Mouse (Mus musculus): ENCODE measurements around the gene Vopp1. TPM values are rescaled to one million over a fixed set of nuclear protein-coding genes. Genes with fewer than 3 reads are reported as not detected.

Vopp1 gene
- polyA plus RNA-seq, 1 experiment from 2014 or later = 243 TPM

- 84% methylated on average over 1 of the region's 1 CpGs for WGBS
- Histone ChIP-seq H3K4me3 (no peak overlapping the region), H3K9ac (no peak overlapping the region), H3K27ac (no peak overlapping the region), H3K4me1 (no peaks in the 10 kb centered on the region), H3K9me3 (no peaks in the 10 kb centered on the region), H3K4me2 (no peak overlapping the region), H3K36me3 (replicated peaks) (0 out of 2 replicates have a peak, but pooled peaks cover 5% of the 10 kb centered on the region), H3K27me3 (replicated peaks) (no peaks in the 10 kb centered on the region)
- ATAC-seq (replicated peaks) = no peak
Observed at GRCm38 (mm10) chr6:57770467-57771190, 54.3 kb downstream of the Vopp1 start.

DNA sequence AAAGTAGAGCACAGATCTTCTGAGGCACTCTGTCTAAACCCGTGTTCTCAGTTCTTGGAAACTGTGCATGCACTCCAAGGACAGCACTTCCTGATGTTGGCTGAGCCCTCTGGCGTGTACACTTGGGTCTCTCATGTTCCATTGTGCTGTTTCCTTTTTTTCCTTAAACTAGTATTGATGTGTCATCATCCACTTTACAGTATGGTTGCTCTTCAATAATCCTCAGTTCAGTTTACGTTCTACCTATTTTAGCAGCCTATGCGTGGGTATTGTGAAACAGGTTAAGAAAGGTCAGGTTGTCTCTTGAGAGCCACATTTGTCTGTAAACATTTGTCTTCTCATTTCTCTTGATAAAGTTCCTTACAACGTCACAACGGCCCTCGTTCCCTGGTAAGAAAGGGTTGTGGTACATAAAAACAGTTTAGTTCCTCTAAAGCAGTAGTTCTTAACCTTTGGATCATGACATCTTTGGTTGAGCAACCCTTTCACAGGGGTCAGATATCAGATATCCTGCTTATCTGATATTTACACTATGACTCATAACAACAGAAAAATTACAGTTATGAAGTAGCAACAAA is 55.9 kb downstream of the Vopp1 start:
- ATAC-seq (replicated peaks) = no peak
- Histone ChIP-seq H3K9me3 (no peaks in the 10 kb centered on the region), H3K9ac (no peak overlapping the region), H3K27me3 (replicated peaks) (no peaks in the 10 kb centered on the region), H3K27ac (no peak overlapping the region), H3K4me1 (no peaks in the 10 kb centered on the region), H3K4me3 (no peak overlapping the region), H3K4me2 (no peak overlapping the region), H3K36me3 (replicated peaks) (0 out of 2 replicates have a peak, but pooled peaks cover 5% of the 10 kb centered on the region)
- WGBS = 92% methylated on average over 7 of the region's 7 CpGs

DNA sequence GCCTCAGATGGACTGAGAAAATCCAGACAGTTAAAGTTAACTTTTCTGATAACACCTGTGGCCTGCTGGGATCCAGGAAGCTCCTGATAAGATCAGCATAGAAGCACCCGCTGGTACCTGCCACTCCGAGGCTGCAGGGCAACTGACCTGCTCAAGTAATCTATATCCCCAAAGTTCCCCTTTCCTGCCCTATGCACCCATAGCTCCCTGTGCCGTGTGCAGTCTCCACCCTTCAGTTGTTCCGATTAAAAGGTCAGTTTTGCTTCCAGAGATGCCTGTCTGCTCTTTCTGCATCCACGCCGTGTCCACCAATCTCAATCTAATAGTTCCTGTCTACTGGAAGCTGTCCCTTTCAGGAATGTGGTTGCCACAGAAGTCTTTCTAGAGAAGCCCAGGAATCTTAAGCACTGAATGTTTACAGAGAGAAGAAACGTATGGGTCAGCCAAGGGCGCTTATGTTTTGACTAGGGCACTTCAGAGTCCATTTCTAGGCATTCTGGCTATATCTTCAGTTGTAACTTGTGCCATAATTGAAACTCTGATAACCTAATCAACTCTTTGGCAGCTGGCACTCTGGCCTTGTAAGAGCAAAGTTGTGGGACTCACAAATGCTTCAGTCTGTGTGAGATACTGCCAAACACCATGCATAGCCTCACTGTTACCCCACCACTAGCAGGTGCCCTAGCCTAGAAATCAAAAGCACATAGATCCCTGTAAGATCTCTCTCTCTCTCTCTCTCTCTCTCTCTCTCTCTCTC is 57.7 kb downstream of the Vopp1 start:
- Histone ChIP-seq H3K9ac (no peak overlapping the region), H3K4me3 (no peak overlapping the region), H3K9me3 (no peaks in the 10 kb centered on the region), H3K4me2 (no peak overlapping the region), H3K36me3 (replicated peaks) (0 out of 2 replicates have a peak, but pooled peaks cover under 1% of the 10 kb centered on the region), H3K27me3 (replicated peaks) (no peaks in the 10 kb centered on the region), H3K27ac (no peak overlapping the region), H3K4me1 (no peaks in the 10 kb centered on the region)
- ATAC-seq (replicated peaks) = no peak
- WGBS = 84% methylated on average over 8 of the region's 8 CpGs

DNA sequence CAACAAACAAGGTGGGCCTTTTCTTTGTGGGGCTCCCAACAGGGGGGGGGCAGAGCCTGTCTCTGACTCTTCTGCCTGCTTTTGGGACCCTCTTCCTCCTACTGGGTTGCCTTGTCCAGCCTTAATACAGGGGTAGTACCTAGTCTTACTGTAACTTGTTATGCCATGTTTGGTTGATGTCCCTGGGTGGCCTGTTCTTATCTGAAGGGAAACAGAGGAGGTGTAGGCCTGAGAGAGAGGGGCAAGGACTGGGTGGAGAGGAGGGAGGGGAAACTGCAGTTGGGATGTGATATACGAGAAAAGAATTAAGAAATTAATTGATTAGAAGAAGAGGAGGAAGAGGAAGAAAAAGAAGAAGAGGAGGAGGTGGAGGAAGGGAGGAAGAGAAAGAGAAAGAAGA is 58.7 kb downstream of the Vopp1 start:
- WGBS = 97% methylated on average over 1 of the region's 1 CpGs
- no peaks in the 10 kb centered on the region for H3K4me1 ChIP-seq
- H3K4me2 ChIP-seq = no peak overlapping the region
- no peaks in the 10 kb centered on the region for H3K9me3 ChIP-seq
- no peak for ATAC-seq (replicated peaks)
- H3K27ac ChIP-seq = no peak overlapping the region
- H3K36me3 ChIP-seq (replicated peaks) = 0 out of 2 replicates have a peak, but pooled peaks cover 3% of the 10 kb centered on the region
- H3K27me3 ChIP-seq (replicated peaks) = no peaks in the 10 kb centered on the region
- H3K4me3 ChIP-seq = no peak overlapping the region
- no peak overlapping the region for H3K9ac ChIP-seq

GRCm38 (mm10) chr6:57765095-57765878 is 59.7 kb downstream of the Vopp1 start:
- Histone ChIP-seq H3K27me3 (replicated peaks) (no peaks in the 10 kb centered on the region), H3K9ac (no peak overlapping the region), H3K27ac (no peak overlapping the region), H3K4me1 (no peaks in the 10 kb centered on the region), H3K4me2 (no peak overlapping the region), H3K36me3 (replicated peaks) (0 out of 2 replicates have a peak, but pooled peaks cover 3% of the 10 kb centered on the region), H3K9me3 (no peaks in the 10 kb centered on the region), H3K4me3 (no peak overlapping the region)
- no peak for ATAC-seq (replicated peaks)
- WGBS = 67% methylated on average over 3 of the region's 3 CpGs

- Histone ChIP-seq H3K4me3 (no peak overlapping the region), H3K9me3 (no peaks in the 10 kb centered on the region), H3K4me1 (no peaks in the 10 kb centered on the region), H3K27ac (no peak overlapping the region), H3K4me2 (no peak overlapping the region), H3K36me3 (replicated peaks) (peaks cover 7% of the 10 kb centered on the region; the same call in 1 of the 2 replicates), H3K9ac (no peak overlapping the region), H3K27me3 (replicated peaks) (no peaks in the 10 kb centered on the region)
- no peak for ATAC-seq (replicated peaks)
Observed at GRCm38 (mm10) chr6:57763054-57763453, 61.9 kb downstream of the Vopp1 start.

- Histone ChIP-seq H3K27me3 (replicated peaks) (no peaks in the 10 kb centered on the region), H3K4me2 (no peak overlapping the region), H3K27ac (no peak overlapping the region), H3K9ac (no peak overlapping the region), H3K36me3 (replicated peaks) (peaks cover 10% of the 10 kb centered on the region; the same call in 1 of the 2 replicates), H3K9me3 (no peaks in the 10 kb centered on the region), H3K4me1 (no peaks in the 10 kb centered on the region), H3K4me3 (no peak overlapping the region)
- no peak for ATAC-seq (replicated peaks)
- 98% methylated on average over 9 of the region's 9 CpGs for WGBS
Observed at GRCm38 (mm10) chr6:57753962-57754759, 70.8 kb downstream of the Vopp1 start.

- Histone ChIP-seq H3K27me3 (replicated peaks) (no peaks in the 10 kb centered on the region), H3K4me1 (no peaks in the 10 kb centered on the region), H3K4me2 (no peak overlapping the region), H3K36me3 (replicated peaks) (no peaks in the 10 kb centered on the region), H3K4me3 (no peak overlapping the region), H3K9me3 (no peaks in the 10 kb centered on the region), H3K9ac (no peak overlapping the region), H3K27ac (no peak overlapping the region)
- 98% methylated on average over 2 of the region's 2 CpGs for WGBS
- ATAC-seq (replicated peaks) = no peak
Observed at GRCm38 (mm10) chr6:57745748-57746129, 79.2 kb downstream of the Vopp1 start.

- Histone ChIP-seq H3K9me3 (no peaks in the 10 kb centered on the region), H3K27ac (no peak overlapping the region), H3K36me3 (replicated peaks) (no peaks in the 10 kb centered on the region), H3K4me2 (no peak overlapping the region), H3K27me3 (replicated peaks) (no peaks in the 10 kb centered on the region), H3K4me1 (no peaks in the 10 kb centered on the region), H3K4me3 (no peak overlapping the region), H3K9ac (no peak overlapping the region)
- ATAC-seq (replicated peaks) = no peak
- 95% methylated on average over 4 of the region's 4 CpGs for WGBS
Observed at GRCm38 (mm10) chr6:57744974-57745747, 79.8 kb downstream of the Vopp1 start.

- no peaks in the 10 kb centered on the region for H3K27me3 ChIP-seq (replicated peaks)
- H3K9me3 ChIP-seq = no peaks in the 10 kb centered on the region
- WGBS = 95% methylated on average over 2 of the region's 2 CpGs
- no peak overlapping the region for H3K4me3 ChIP-seq
- no peak overlapping the region for H3K9ac ChIP-seq
- ATAC-seq (replicated peaks) = no peak
- H3K27ac ChIP-seq = no peak overlapping the region
- H3K36me3 ChIP-seq (replicated peaks) = no peaks in the 10 kb centered on the region; the same call in 1 of the 2 replicates
- no peaks in the 10 kb centered on the region for H3K4me1 ChIP-seq
- H3K4me2 ChIP-seq = no peak overlapping the region
Observed at GRCm38 (mm10) chr6:57744123-57744522, 80.8 kb downstream of the Vopp1 start.

DNA sequence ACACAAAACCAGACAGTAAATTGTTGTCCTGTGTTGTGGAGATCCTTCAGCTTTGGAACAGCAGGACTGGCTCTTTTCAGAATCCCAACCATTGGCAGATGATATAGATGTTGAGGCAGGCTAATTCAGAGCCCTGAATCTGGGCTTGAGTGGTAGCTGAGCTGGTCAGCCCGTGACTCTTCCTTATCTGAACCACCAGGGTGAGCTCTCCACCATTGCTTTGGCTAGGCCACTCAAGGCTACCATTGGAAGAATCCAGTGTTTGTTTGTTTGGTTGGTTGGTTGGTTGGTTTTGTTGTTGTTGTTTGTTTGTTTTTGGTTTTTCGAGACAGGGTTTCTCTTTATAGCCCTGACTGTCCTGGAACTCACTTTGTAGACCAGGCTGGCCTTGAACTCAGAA is 81.6 kb downstream of the Vopp1 start:
- no peak for ATAC-seq (replicated peaks)
- WGBS = 84% methylated on average over 2 of the region's 2 CpGs
- no peak overlapping the region for H3K27ac ChIP-seq
- no peaks in the 10 kb centered on the region for H3K9me3 ChIP-seq
- H3K4me2 ChIP-seq = no peak overlapping the region
- no peaks in the 10 kb centered on the region for H3K4me1 ChIP-seq
- no peaks in the 10 kb centered on the region for H3K27me3 ChIP-seq (replicated peaks)
- H3K4me3 ChIP-seq = no peak overlapping the region
- H3K9ac ChIP-seq = no peak overlapping the region
- H3K36me3 ChIP-seq (replicated peaks) = no peaks in the 10 kb centered on the region; the same call in 1 of the 2 replicates

Data from midbrain, embryonic 15.5 days (tissue).